Mouse (Mus musculus) hindbrain, embryonic 12.5 days (tissue): ENCODE measurements around the gene Naa15. TPM values are rescaled to one million over a fixed set of nuclear protein-coding genes. Genes with fewer than 3 reads are reported as not detected.

ENCODE experiments used
- polyA plus RNA-seq: library from polyadenylated mRNA; unstranded; fragments of >200 nt; fragmentation: Nextera tagmentation; extraction: Ambion mirVana; gene quantifications from 2 replicates; pipeline ENCODE4 v1.2.1, GENCODE M21; 2016

The Naa15 gene
- polyA plus RNA-seq, 1 experiment from 2014 or later, result 68.1 TPM

Other genes with a start within 250 kb of the Naa15 start
- gene Noct, start 190.7 kb upstream of the Naa15 start, polyA plus RNA-seq, result 18.5 and 19.3 TPM in 2 replicates
- gene Elf2, start 74.5 kb upstream of the Naa15 start, polyA plus RNA-seq, result 41.4 and 46.7 TPM in 2 replicates
- 5.0 and 5.3 TPM in 2 replicates for gene Mgarp, start 18.4 kb upstream of the Naa15 start, polyA plus RNA-seq
- gene Ndufc1, start 6.2 kb upstream of the Naa15 start, polyA plus RNA-seq, result 692 and 752 TPM in 2 replicates
- gene Rab33b, start 68.8 kb downstream of the Naa15 start, polyA plus RNA-seq, result 22.3 and 24.2 TPM in 2 replicates
- 4.5 and 5.0 TPM in 2 replicates for gene Setd7, start 145.7 kb downstream of the Naa15 start, polyA plus RNA-seq
- 0.58 and 1.3 TPM in 2 replicates for gene Mgst2, start 245.2 kb downstream of the Naa15 start, polyA plus RNA-seq